In genomic region chr7:97391293-97392078, GRCm38 (mm10) we compare ENCODE assay signal across 9 mouse cellular contexts. TPM values are rescaled to one million over a fixed set of nuclear protein-coding genes. Genes with fewer than 3 reads are reported as not detected.
DNase-seq lines count a peak whose midpoint lies in the region; TF ChIP-seq lines count a peak whose summit lies in the region.
"Had no signal": no experiment of that assay in that cellular context is flagged by ENCODE, and none has a peak within 500 bp of the region (broad histone marks: within the 10 kb centered on the region; RNA-seq: fewer than 3 reads in every experiment).

No protein-coding gene starts in this region.

- intact Hi-C loops in gastrocnemius, adult 2 months (cut with DNase I), result no loop called here
- intact Hi-C loops in gastrocnemius, postnatal 14 days (cut with DNase I; ENCODE audit: low total_unique reads), result no loop called here

- DNase-seq in gastrocnemius, adult 2 months, result no peak
- DNase-seq in gastrocnemius, postnatal 14 days, result no peak
- DNase-seq in retina, postnatal 1 day, result peak; percentile 12
- DNase-seq in retina, embryonic 14.5 days (ENCODE audit: low spot score), result no peak
- DNase-seq in mesoderm, embryonic 11.5 days (ENCODE audit: low read depth, low spot score), result peak; percentile 30
- no peak for DNase-seq in cerebellum, adult 8-10 months
- no peak for DNase-seq in layer of hippocampus, adult 9-10 months (ENCODE audit: low spot score)
- no peak for DNase-seq in left cerebral cortex, adult 8-10 months (ENCODE audit: low spot score in 2 of 2)
- DNase-seq: cerebellum, postnatal 14 days had no signal

- H3K4me3 ChIP-seq in gastrocnemius, adult 2 months, result no peak overlapping the region

- H3K27ac ChIP-seq in gastrocnemius, adult 2 months, result peak overlapping the region; percentile 68

- no peak for TF ChIP-seq CTCF in gastrocnemius, adult 2 months (IDR thresholded peaks at IDR 0.05)

RNA-seq across cellular contexts. Expression of gene Ndufc2, which starts 8.3 kb away (rescaled TPM):
- 100 to 1,000 TPM; 254 to 341 TPM for total RNA-seq in gastrocnemius, adult 2 months (2021)
- 100 to 1,000 TPM; 304 to 343 TPM for total RNA-seq in gastrocnemius, postnatal 14 days (2021)
- 100 to 1,000 TPM; 222 to 234 (median 229) TPM for total RNA-seq in left cerebral cortex, adult 8-10 months (2022)

RNA-seq across cellular contexts. Expression of gene Alg8, which starts 20.1 kb away (rescaled TPM):
- total RNA-seq in gastrocnemius, adult 2 months (2021), result 1 to 10 TPM; 3.1 to 4.7 TPM
- 1 to 10 TPM; 2.9 to 5.5 TPM for total RNA-seq in gastrocnemius, postnatal 14 days (2021)
- total RNA-seq in left cerebral cortex, adult 8-10 months (2022), result 10 to 100 TPM in 2 of 4 experiments, 1 to 10 TPM in 2; 7.9 to 13.3 (median 11.2) TPM

RNA-seq across cellular contexts. Expression of gene Thrsp, which starts 26.0 kb away (rescaled TPM):
- total RNA-seq in gastrocnemius, adult 2 months (2021), result 10 to 100 TPM; 18.0 to 20.7 TPM
- 10 to 100 TPM; 36.0 to 40.5 TPM for total RNA-seq in gastrocnemius, postnatal 14 days (2021)
- 10 to 100 TPM; 17.6 to 27.1 (median 20.5) TPM for total RNA-seq in left cerebral cortex, adult 8-10 months (2022)

RNA-seq across cellular contexts. Expression of gene Kctd21, which starts 59.4 kb away (rescaled TPM):
- total RNA-seq in gastrocnemius, adult 2 months (2021), result 1 to 10 TPM; 3.4 to 5.1 TPM
- 1 to 10 TPM; 1.9 to 2.3 TPM for total RNA-seq in gastrocnemius, postnatal 14 days (2021)
- 10 to 100 TPM; 11.9 to 14.0 (median 12.5) TPM for total RNA-seq in left cerebral cortex, adult 8-10 months (2022)

RNA-seq across cellular contexts. Expression of gene Kctd14, which starts 59.6 kb away (rescaled TPM):
- under 1 TPM in 1 of 2 experiments, not detected in 1; 0.11 TPM for total RNA-seq in gastrocnemius, adult 2 months (2021)
- under 1 TPM; 0.16 to 0.23 TPM for total RNA-seq in gastrocnemius, postnatal 14 days (2021)
- 1 to 10 TPM; 4.3 to 4.5 (median 4.4) TPM for total RNA-seq in left cerebral cortex, adult 8-10 months (2022)

Comparison
In these comparisons a context has a peak if more than half of its experiments do, and no peak if none do; other contexts are left out.
1. DNase-seq: peak in retina, postnatal 1 day (single experiment) and mesoderm, embryonic 11.5 days (single experiment); none in gastrocnemius, adult 2 months (single experiment), gastrocnemius, postnatal 14 days (single experiment), retina, embryonic 14.5 days (single experiment), cerebellum, adult 8-10 months (single experiment), layer of hippocampus, adult 9-10 months (single experiment) and left cerebral cortex, adult 8-10 months (0 of 2).